Mouse (Mus musculus): ENCODE measurements around the gene Tns4. TPM values are rescaled to one million over a fixed set of nuclear protein-coding genes. Genes with fewer than 3 reads are reported as not detected.

Tns4 gene
- polyA plus RNA-seq, 1 experiment from 2014 or later, result 0.22 TPM

DNA sequence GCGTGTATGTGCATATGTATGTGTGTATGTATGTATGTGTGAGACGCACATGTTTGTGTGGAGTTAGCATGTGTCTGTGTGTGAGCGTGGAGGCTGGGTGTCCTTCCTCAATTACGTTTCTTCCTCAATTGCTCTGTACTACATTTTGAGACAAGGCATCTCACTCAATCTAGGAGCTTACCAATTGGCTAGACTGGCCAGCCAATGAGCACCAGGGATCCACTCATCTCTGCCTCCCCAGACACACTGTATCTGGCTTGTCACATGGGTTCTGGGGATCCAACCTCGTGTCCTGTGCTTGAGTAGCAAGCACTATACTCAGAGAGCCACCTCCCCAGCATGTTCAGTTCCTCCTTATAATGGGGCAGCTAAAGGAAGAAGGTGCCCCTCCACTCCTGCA is 20.7 kb downstream of the Tns4 start:
- H3K27ac ChIP-seq (replicated peaks; ENCODE audit: low read depth, low read length), result no peak overlapping the region
- WGBS, result 85% methylated on average over 5 of the region's 5 CpGs
- H3K4me1 ChIP-seq (ENCODE audit: control insufficient read depth, insufficient read depth, low read length), result peaks cover 7% of the 10 kb centered on the region
- no peaks in the 10 kb centered on the region for H3K36me3 ChIP-seq (replicated peaks; ENCODE audit: control insufficient read depth, insufficient read depth, low read depth, low read length)
- H3K4me2 ChIP-seq (ENCODE audit: low read depth, low read length), result no peak overlapping the region
- no peak overlapping the region for H3K9ac ChIP-seq (replicated peaks; ENCODE audit: low read length)
- H3K4me3 ChIP-seq (ENCODE audit: low read depth, low read length), result no peak overlapping the region
- no peak for ATAC-seq (replicated peaks; ENCODE audit: insufficient number of reproducible peaks, low FRiP score, low TSS enrichment, low read depth)
- no peaks in the 10 kb centered on the region for H3K9me3 ChIP-seq (replicated peaks; ENCODE audit: control insufficient read depth, low read length)
- DNase-seq (ENCODE audit: low spot score), result no peak
- H3K27me3 ChIP-seq (ENCODE audit: control insufficient read depth, insufficient read depth, low read length), result no peaks in the 10 kb centered on the region

- Histone ChIP-seq H3K27ac (replicated peaks; ENCODE audit: low read depth, low read length) (no peak overlapping the region), H3K36me3 (replicated peaks; ENCODE audit: control insufficient read depth, insufficient read depth, low read depth, low read length) (no peaks in the 10 kb centered on the region), H3K4me3 (ENCODE audit: low read depth, low read length) (no peak overlapping the region), H3K9me3 (replicated peaks; ENCODE audit: control insufficient read depth, low read length) (no peaks in the 10 kb centered on the region), H3K9ac (replicated peaks; ENCODE audit: low read length) (no peak overlapping the region), H3K4me1 (ENCODE audit: control insufficient read depth, insufficient read depth, low read length) (peaks cover 7% of the 10 kb centered on the region), H3K27me3 (ENCODE audit: control insufficient read depth, insufficient read depth, low read length) (no peaks in the 10 kb centered on the region), H3K4me2 (ENCODE audit: low read depth, low read length) (no peak overlapping the region)
- ATAC-seq (replicated peaks; ENCODE audit: insufficient number of reproducible peaks, low FRiP score, low TSS enrichment, low read depth) (no peak), DNase-seq (ENCODE audit: low spot score) (no peak)
- WGBS, result 77% methylated on average over 8 of the region's 8 CpGs
Measured at GRCm38 (mm10) chr11:99067591-99067990, 21.5 kb downstream of the Tns4 start.

DNA sequence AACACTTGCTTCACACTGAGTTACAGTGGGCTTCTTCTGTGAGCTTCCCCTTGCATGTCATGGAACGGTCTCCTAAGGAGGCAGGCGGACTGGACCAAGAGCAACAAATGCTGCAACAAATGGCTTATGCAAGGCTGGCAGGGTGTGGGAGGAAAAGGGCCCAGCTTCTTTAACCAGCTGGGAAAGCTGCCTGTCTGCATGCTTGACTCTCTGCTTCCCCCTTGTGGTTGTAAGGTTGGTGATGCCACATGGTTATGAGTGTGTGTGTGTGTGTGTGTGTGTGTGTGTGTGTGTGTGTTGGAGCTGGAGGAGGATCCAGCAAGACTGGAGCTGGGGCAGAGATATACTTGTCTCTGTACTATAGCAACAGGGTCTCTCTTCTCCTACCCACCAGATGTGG is 23.1 kb downstream of the Tns4 start:
- Histone ChIP-seq H3K27me3 (ENCODE audit: control insufficient read depth, insufficient read depth, low read length) (no peaks in the 10 kb centered on the region), H3K27ac (replicated peaks; ENCODE audit: low read depth, low read length) (no peak overlapping the region), H3K4me3 (ENCODE audit: low read depth, low read length) (no peak overlapping the region), H3K36me3 (replicated peaks; ENCODE audit: control insufficient read depth, insufficient read depth, low read depth, low read length) (no peaks in the 10 kb centered on the region), H3K9ac (replicated peaks; ENCODE audit: low read length) (no peak overlapping the region; the same call in 1 of the 2 replicates), H3K4me2 (ENCODE audit: low read depth, low read length) (no peak overlapping the region), H3K4me1 (ENCODE audit: control insufficient read depth, insufficient read depth, low read length) (peaks cover under 1% of the 10 kb centered on the region; the same call in 1 of the 2 replicates), H3K9me3 (replicated peaks; ENCODE audit: control insufficient read depth, low read length) (no peaks in the 10 kb centered on the region)
- ATAC-seq (replicated peaks; ENCODE audit: insufficient number of reproducible peaks, low FRiP score, low TSS enrichment, low read depth) (0 out of 2 replicates have a peak, but pooled peaks have one; percentile 17), DNase-seq (ENCODE audit: low spot score) (peak; percentile 90)
- WGBS, result 21% methylated on average over 2 of the region's 2 CpGs

- Histone ChIP-seq H3K9ac (replicated peaks; ENCODE audit: low read length) (no peak overlapping the region; the same call in 1 of the 2 replicates), H3K9me3 (replicated peaks; ENCODE audit: control insufficient read depth, low read length) (no peaks in the 10 kb centered on the region), H3K36me3 (replicated peaks; ENCODE audit: control insufficient read depth, insufficient read depth, low read depth, low read length) (no peaks in the 10 kb centered on the region), H3K27ac (replicated peaks; ENCODE audit: low read depth, low read length) (no peak overlapping the region), H3K4me2 (ENCODE audit: low read depth, low read length) (no peak overlapping the region), H3K4me3 (ENCODE audit: low read depth, low read length) (no peak overlapping the region), H3K4me1 (ENCODE audit: control insufficient read depth, insufficient read depth, low read length) (no peaks in the 10 kb centered on the region; the same call in 1 of the 2 replicates), H3K27me3 (ENCODE audit: control insufficient read depth, insufficient read depth, low read length) (no peaks in the 10 kb centered on the region)
- DNase-seq (ENCODE audit: low spot score) (no peak), ATAC-seq (replicated peaks; ENCODE audit: insufficient number of reproducible peaks, low FRiP score, low TSS enrichment, low read depth) (no peak)
- 51% methylated on average over 3 of the region's 3 CpGs for WGBS
Measured at GRCm38 (mm10) chr11:99065353-99065752, 23.8 kb downstream of the Tns4 start.

GRCm38 (mm10) chr11:99063406-99064131 is 25.5 kb downstream of the Tns4 start:
- WGBS, result 31% methylated on average over 8 of the region's 8 CpGs
- ATAC-seq (replicated peaks; ENCODE audit: insufficient number of reproducible peaks, low FRiP score, low TSS enrichment, low read depth), result no peak

GRCm38 (mm10) chr11:99062661-99063060 is 26.4 kb downstream of the Tns4 start:
- ATAC-seq (replicated peaks; ENCODE audit: insufficient number of reproducible peaks, low FRiP score, low TSS enrichment, low read depth) (no peak), DNase-seq (ENCODE audit: low spot score) (no peak)
- WGBS, result 83% methylated on average over 7 of the region's 7 CpGs
- Histone ChIP-seq H3K4me1 (ENCODE audit: control insufficient read depth, insufficient read depth, low read length) (no peaks in the 10 kb centered on the region; the same call in 1 of the 2 replicates), H3K9ac (replicated peaks; ENCODE audit: low read length) (no peak overlapping the region; the same call in 1 of the 2 replicates), H3K36me3 (replicated peaks; ENCODE audit: control insufficient read depth, insufficient read depth, low read depth, low read length) (no peaks in the 10 kb centered on the region), H3K4me3 (ENCODE audit: low read depth, low read length) (no peak overlapping the region), H3K27me3 (ENCODE audit: control insufficient read depth, insufficient read depth, low read length) (no peaks in the 10 kb centered on the region), H3K27ac (replicated peaks; ENCODE audit: low read depth, low read length) (no peak overlapping the region), H3K9me3 (replicated peaks; ENCODE audit: control insufficient read depth, low read length) (no peaks in the 10 kb centered on the region), H3K4me2 (ENCODE audit: low read depth, low read length) (no peak overlapping the region)

More at GRCm38 (mm10) chr11:99063406-99064131, 25.5 kb downstream of the Tns4 start:
- H3K9ac ChIP-seq (replicated peaks; ENCODE audit: low read length), result no peak overlapping the region; the same call in 1 of the 2 replicates
- H3K27ac ChIP-seq (replicated peaks; ENCODE audit: low read depth, low read length), result no peak overlapping the region
- no peak overlapping the region for H3K4me3 ChIP-seq (ENCODE audit: low read depth, low read length)
- DNase-seq (ENCODE audit: low spot score), result no peak
- H3K27me3 ChIP-seq (ENCODE audit: control insufficient read depth, insufficient read depth, low read length), result no peaks in the 10 kb centered on the region
- H3K36me3 ChIP-seq (replicated peaks; ENCODE audit: control insufficient read depth, insufficient read depth, low read depth, low read length), result no peaks in the 10 kb centered on the region
- no peaks in the 10 kb centered on the region for H3K9me3 ChIP-seq (replicated peaks; ENCODE audit: control insufficient read depth, low read length)
- no peak overlapping the region for H3K4me2 ChIP-seq (ENCODE audit: low read depth, low read length)
- H3K4me1 ChIP-seq (ENCODE audit: control insufficient read depth, insufficient read depth, low read length), result no peaks in the 10 kb centered on the region; the same call in 1 of the 2 replicates

GRCm38 (mm10) chr11:99060435-99060834 is 28.7 kb downstream of the Tns4 start:
- peaks cover 2% of the 10 kb centered on the region for H3K4me1 ChIP-seq (ENCODE audit: control insufficient read depth, insufficient read depth, low read length)
- WGBS, result 72% methylated on average over 3 of the region's 3 CpGs
- no peaks in the 10 kb centered on the region for H3K27me3 ChIP-seq (ENCODE audit: control insufficient read depth, insufficient read depth, low read length)
- H3K36me3 ChIP-seq (replicated peaks; ENCODE audit: control insufficient read depth, insufficient read depth, low read depth, low read length), result no peaks in the 10 kb centered on the region
- DNase-seq (ENCODE audit: low spot score) (no peak), ATAC-seq (replicated peaks; ENCODE audit: insufficient number of reproducible peaks, low FRiP score, low TSS enrichment, low read depth) (no peak)
- peak overlapping the region; percentile 30; the same call in 1 of the 2 replicates for H3K27ac ChIP-seq (replicated peaks; ENCODE audit: low read depth, low read length)
- H3K9me3 ChIP-seq (replicated peaks; ENCODE audit: control insufficient read depth, low read length), result no peaks in the 10 kb centered on the region
- H3K4me3 ChIP-seq (ENCODE audit: low read depth, low read length), result no peak overlapping the region
- H3K9ac ChIP-seq (replicated peaks; ENCODE audit: low read length), result no peak overlapping the region
- H3K4me2 ChIP-seq (ENCODE audit: low read depth, low read length), result no peak overlapping the region

Data from embryonic facial prominence, embryonic 11.5 days (tissue).